Mouse (Mus musculus): ENCODE data around the gene Defb47. TPM values are rescaled to one million over a fixed set of nuclear protein-coding genes. Genes with fewer than 3 reads are reported as not detected.

Defb47 gene
- not detected in 2 replicates for polyA plus RNA-seq (2015; fragmentation: Nextera tagmentation; extraction: Ambion mirVana)

DNA sequence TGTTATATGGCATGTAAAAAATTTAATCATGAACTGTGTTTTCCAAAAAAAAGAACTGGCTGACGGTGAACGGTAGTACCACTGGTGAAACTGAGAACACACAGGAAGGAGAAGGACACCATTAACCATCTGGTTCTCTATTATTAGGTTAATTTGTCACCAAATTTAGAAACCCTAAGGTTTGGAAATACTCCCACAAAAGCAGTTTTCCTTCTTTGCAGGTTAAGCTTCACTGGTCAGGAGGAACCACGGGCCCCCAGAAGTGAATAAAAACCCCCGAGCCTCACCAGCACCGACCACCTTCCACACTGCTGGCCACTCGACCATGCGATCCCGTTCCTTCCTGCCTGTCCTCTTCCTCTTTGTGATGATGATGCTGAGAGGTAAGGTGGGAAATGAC lies at the start of gene Defb47:
Defb47 (plus strand) TSS at position 301 of the 400 bp plus-strand sequence.
- H3K9ac ChIP-seq, result no peak within 1 kb of the TSS
- H3K4me3 ChIP-seq (replicated peaks), result no peak within 1 kb of the TSS
- WGBS, result 83% methylated on average over 8 of the region's 8 CpGs
- no peaks in the 10 kb centered on the region for H3K4me1 ChIP-seq
- H3K36me3 ChIP-seq, result no peaks in the 10 kb centered on the region
- no peak for ATAC-seq (ENCODE audit: insufficient read depth, low FRiP score, low read depth)
- H3K9me3 ChIP-seq, result no peaks in the 10 kb centered on the region
- no peak within 1 kb of the TSS for H3K4me2 ChIP-seq
- no peak within 1 kb of the TSS for H3K27ac ChIP-seq
- H3K27me3 ChIP-seq (replicated peaks), result no peaks in the 10 kb centered on the region

- no peaks in the 10 kb centered on the region for H3K4me1 ChIP-seq
- H3K27ac ChIP-seq, result no peak overlapping the region
- H3K9ac ChIP-seq, result no peak overlapping the region
- no peak for ATAC-seq (ENCODE audit: insufficient read depth, low FRiP score, low read depth)
- H3K4me2 ChIP-seq, result no peak overlapping the region
- 83% methylated on average over 9 of the region's 9 CpGs for WGBS
- H3K36me3 ChIP-seq, result 0 out of 2 replicates have a peak, but pooled peaks cover 12% of the 10 kb centered on the region
- H3K9me3 ChIP-seq, result no peaks in the 10 kb centered on the region
- no peak overlapping the region for H3K4me3 ChIP-seq (replicated peaks)
- no peaks in the 10 kb centered on the region for H3K27me3 ChIP-seq (replicated peaks)
Measured at GRCm38 (mm10) chr14:62956091-62956490, 41.8 kb upstream of the Defb47 start.

GRCm38 (mm10) chr14:62963632-62964031 lies 34.2 kb upstream of the Defb47 start:
- ATAC-seq (ENCODE audit: insufficient read depth, low FRiP score, low read depth), result no peak

DNA sequence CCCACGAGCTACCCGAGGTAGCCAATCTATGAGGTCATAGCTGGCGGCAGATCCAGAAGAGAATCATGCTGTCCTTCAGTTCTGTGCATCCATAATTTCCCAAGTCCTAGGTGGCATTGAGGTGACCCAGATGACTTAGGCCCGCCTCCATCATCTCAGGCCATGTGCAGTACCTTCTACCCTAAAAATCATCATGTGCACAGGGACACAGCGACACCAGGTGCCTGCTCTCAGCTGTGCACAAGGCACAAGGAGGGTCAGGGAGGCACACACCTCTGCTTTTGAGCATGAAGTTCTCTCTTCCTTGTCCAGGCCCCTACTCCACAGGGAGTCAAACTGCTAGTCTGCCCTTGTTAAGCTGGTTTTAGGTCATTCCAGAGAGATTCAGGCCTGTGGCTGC lies 32.5 kb upstream of the Defb47 start:
- H3K4me3 ChIP-seq (replicated peaks), result no peak overlapping the region
- no peak overlapping the region for H3K27ac ChIP-seq
- H3K4me2 ChIP-seq, result no peak overlapping the region
- ATAC-seq (ENCODE audit: insufficient read depth, low FRiP score, low read depth), result no peak
- no peaks in the 10 kb centered on the region for H3K36me3 ChIP-seq
- no peaks in the 10 kb centered on the region for H3K27me3 ChIP-seq (replicated peaks)
- WGBS, result 82% methylated on average over 5 of the region's 5 CpGs
- H3K4me1 ChIP-seq, result no peaks in the 10 kb centered on the region
- H3K9me3 ChIP-seq, result no peaks in the 10 kb centered on the region
- no peak overlapping the region for H3K9ac ChIP-seq

More at GRCm38 (mm10) chr14:62963632-62964031, 34.2 kb upstream of the Defb47 start:
- Histone ChIP-seq H3K27me3 (replicated peaks) (no peaks in the 10 kb centered on the region), H3K4me2 (no peak overlapping the region), H3K4me3 (replicated peaks) (no peak overlapping the region), H3K27ac (no peak overlapping the region), H3K36me3 (no peaks in the 10 kb centered on the region), H3K4me1 (no peaks in the 10 kb centered on the region), H3K9me3 (no peaks in the 10 kb centered on the region), H3K9ac (no peak overlapping the region)
- WGBS, result 80% methylated on average over 4 of the region's 4 CpGs

- Histone ChIP-seq H3K4me1 (no peaks in the 10 kb centered on the region), H3K9ac (no peak overlapping the region), H3K4me2 (peak overlapping the region; percentile 47), H3K9me3 (no peaks in the 10 kb centered on the region), H3K27ac (no peak overlapping the region), H3K36me3 (no peaks in the 10 kb centered on the region), H3K27me3 (replicated peaks) (no peaks in the 10 kb centered on the region), H3K4me3 (replicated peaks) (peak overlapping the region; percentile 27)
- ATAC-seq (ENCODE audit: insufficient read depth, low FRiP score, low read depth), result no peak
- WGBS, result 19% methylated on average over 15 of the region's 15 CpGs
Measured at GRCm38 (mm10) chr14:62965811-62966520, 31.9 kb upstream of the Defb47 start.

DNA sequence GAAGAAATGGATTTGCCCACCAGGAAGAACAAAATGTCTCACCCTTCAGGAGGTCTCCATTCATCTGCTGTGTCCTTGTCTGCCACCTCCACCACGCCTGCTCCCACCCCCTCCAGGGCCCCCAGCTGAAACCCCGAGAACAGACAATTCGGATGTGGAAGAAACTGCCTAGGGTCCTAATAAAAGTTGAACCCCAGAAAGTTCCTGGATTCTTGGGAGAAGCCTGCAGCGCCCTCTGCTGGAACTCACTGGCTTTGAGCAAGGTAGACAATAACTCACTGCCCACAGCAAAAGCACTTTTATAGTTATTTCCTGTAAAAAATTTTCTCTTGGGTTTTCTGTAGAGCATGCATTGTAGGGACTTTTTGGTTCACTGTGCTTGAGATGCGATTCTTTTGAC lies 22.8 kb upstream of the Defb47 start:
- no peak for ATAC-seq (ENCODE audit: insufficient read depth, low FRiP score, low read depth)

DNA sequence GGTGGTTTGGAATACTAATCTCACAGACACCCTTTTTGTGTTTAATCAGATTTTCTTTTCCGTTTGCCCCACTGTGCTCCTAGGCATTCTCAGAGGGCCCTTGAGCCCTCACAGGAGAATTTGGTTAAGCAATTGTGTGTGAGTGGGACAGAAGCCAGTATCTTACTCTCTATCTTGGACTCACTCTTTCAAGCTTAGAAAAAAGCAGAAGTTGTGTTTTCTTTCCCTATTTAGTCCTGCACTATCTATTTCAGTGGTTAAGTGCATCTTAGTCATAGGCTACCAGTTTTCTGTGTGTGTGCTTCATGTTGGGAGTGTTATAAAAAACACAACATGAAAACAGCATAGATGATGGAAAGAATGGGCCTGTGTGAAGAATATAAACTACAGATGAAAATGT lies 18.1 kb upstream of the Defb47 start:
- H3K4me3 ChIP-seq (replicated peaks), result no peak overlapping the region
- H3K9me3 ChIP-seq, result no peaks in the 10 kb centered on the region
- no peak overlapping the region for H3K9ac ChIP-seq
- WGBS, result 63% methylated on average over 1 of the region's 1 CpGs
- H3K27me3 ChIP-seq (replicated peaks), result no peaks in the 10 kb centered on the region
- no peaks in the 10 kb centered on the region for H3K36me3 ChIP-seq
- no peaks in the 10 kb centered on the region for H3K4me1 ChIP-seq
- H3K4me2 ChIP-seq, result no peak overlapping the region
- H3K27ac ChIP-seq, result no peak overlapping the region
- ATAC-seq (ENCODE audit: insufficient read depth, low FRiP score, low read depth), result no peak

More for the DNA sequence above, 22.8 kb upstream of the Defb47 start:
- no peak overlapping the region for H3K27ac ChIP-seq
- 12% methylated on average over 5 of the region's 5 CpGs for WGBS
- no peaks in the 10 kb centered on the region for H3K36me3 ChIP-seq
- H3K4me3 ChIP-seq (replicated peaks), result no peak overlapping the region
- H3K9ac ChIP-seq, result no peak overlapping the region
- no peaks in the 10 kb centered on the region for H3K9me3 ChIP-seq
- no peaks in the 10 kb centered on the region for H3K4me1 ChIP-seq
- H3K4me2 ChIP-seq, result no peak overlapping the region
- no peaks in the 10 kb centered on the region for H3K27me3 ChIP-seq (replicated peaks)

DNA sequence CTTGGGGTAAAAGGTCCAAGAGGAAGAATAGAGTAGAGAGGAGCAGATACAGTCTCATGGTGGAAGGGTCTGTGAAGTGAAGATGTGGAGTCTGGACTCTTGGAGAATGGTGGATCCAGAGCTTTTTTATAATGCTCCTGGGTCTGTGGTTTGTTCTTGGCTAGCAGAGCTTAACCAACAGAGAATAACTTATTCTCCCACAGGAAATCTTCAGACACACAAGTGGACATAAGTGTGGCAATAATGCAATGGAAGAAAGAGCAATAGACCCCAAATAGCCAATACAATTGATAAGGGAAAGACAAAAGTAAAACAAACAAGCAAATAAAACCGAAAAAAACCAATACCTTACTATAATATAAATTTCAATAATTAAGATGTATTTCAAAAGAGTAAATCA lies 13.5 kb upstream of the Defb47 start, which contains the start of gene Defb48:
Defb48 (minus strand) TSS at position 101 of the 400 bp plus-strand sequence.
- H3K4me2 ChIP-seq, result no peak within 1 kb of the TSS
- ATAC-seq (ENCODE audit: insufficient read depth, low FRiP score, low read depth), result no peak
- WGBS, result 74% methylated on average over 1 of the region's 1 CpGs
- H3K27ac ChIP-seq, result no peak within 1 kb of the TSS
- no peak within 1 kb of the TSS for H3K9ac ChIP-seq
- no peak within 1 kb of the TSS for H3K4me3 ChIP-seq (replicated peaks)
- no peaks in the 10 kb centered on the region for H3K4me1 ChIP-seq
- H3K9me3 ChIP-seq, result no peaks in the 10 kb centered on the region
- no peaks in the 10 kb centered on the region for H3K36me3 ChIP-seq
- no peaks in the 10 kb centered on the region for H3K27me3 ChIP-seq (replicated peaks)

- WGBS, result 60% methylated on average over 3 of the region's 3 CpGs
- no peaks in the 10 kb centered on the region for H3K27me3 ChIP-seq (replicated peaks)
- no peaks in the 10 kb centered on the region for H3K36me3 ChIP-seq
- no peaks in the 10 kb centered on the region for H3K4me1 ChIP-seq
- no peak overlapping the region for H3K4me2 ChIP-seq
- H3K9me3 ChIP-seq, result no peaks in the 10 kb centered on the region
- no peak overlapping the region for H3K27ac ChIP-seq
- no peak overlapping the region for H3K9ac ChIP-seq
- no peak overlapping the region for H3K4me3 ChIP-seq (replicated peaks)
- no peak for ATAC-seq (ENCODE audit: insufficient read depth, low FRiP score, low read depth)
Measured at GRCm38 (mm10) chr14:62991271-62991670, 6.6 kb upstream of the Defb47 start.

DNA sequence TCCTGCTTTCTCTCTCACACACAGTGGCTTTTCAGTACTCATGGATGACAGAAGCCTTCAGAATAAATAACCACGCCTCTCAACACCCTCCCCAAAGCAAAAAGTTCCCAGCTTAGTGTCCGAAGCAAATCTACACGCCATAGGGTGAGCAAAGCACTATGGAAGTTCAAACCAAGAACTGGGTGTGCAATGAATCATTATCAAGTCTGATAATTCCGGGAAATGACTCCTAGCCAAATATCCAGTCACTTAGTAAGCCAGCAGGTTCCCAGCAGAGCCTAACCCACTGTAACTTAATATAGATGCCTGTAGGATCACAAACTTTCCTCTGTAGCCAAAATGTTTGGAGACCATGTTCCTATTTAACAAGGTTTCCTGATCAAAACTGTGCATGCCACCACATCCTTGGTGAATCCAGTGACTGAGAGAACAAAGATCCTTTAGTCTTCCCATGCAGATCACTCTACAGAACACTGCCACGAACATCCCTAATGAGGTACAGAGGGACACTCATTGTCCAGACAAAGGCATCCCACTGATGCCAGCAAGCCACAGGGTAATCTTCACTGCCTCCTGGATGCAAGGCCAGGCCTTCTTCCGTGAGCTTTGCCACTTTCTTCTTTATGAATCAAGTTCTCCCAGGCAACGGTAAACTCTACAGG lies 5.9 kb upstream of the Defb47 start:
- H3K4me1 ChIP-seq, result no peaks in the 10 kb centered on the region
- H3K27ac ChIP-seq, result no peak overlapping the region
- no peaks in the 10 kb centered on the region for H3K27me3 ChIP-seq (replicated peaks)
- H3K4me2 ChIP-seq, result no peak overlapping the region
- WGBS, result 72% methylated on average over 7 of the region's 7 CpGs
- ATAC-seq (ENCODE audit: insufficient read depth, low FRiP score, low read depth), result no peak
- H3K9ac ChIP-seq, result no peak overlapping the region
- H3K4me3 ChIP-seq (replicated peaks), result no peak overlapping the region
- H3K9me3 ChIP-seq, result no peaks in the 10 kb centered on the region
- H3K36me3 ChIP-seq, result no peaks in the 10 kb centered on the region

GRCm38 (mm10) chr14:62998977-62999376 lies 1.1 kb downstream of the Defb47 start:
- Histone ChIP-seq H3K27ac (no peak overlapping the region), H3K9ac (no peak overlapping the region), H3K36me3 (no peaks in the 10 kb centered on the region), H3K4me2 (no peak overlapping the region), H3K27me3 (replicated peaks) (no peaks in the 10 kb centered on the region), H3K4me3 (replicated peaks) (no peak overlapping the region), H3K4me1 (no peaks in the 10 kb centered on the region), H3K9me3 (no peaks in the 10 kb centered on the region)
- no peak for ATAC-seq (ENCODE audit: insufficient read depth, low FRiP score, low read depth)
- 73% methylated on average over 4 of the region's 4 CpGs for WGBS

DNA sequence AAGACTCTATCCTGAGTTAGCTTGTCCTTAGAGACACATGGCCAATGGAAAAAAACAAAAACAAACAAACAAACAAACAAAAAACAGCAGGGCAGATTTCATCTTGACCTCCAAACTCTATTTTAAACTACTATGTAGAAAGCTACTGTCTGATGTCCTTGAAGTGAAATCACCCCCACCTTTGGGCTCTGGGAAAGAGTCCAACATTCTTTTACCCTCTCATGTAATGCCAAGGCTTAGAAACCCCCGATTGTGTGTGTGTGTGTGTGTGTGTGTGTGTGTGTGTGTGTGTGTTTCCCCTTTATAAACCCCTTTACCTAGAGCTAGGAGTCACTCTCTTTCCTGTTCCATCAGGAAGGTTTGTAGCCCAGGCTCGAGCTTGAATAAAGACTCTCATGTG lies 4.7 kb downstream of the Defb47 start:
- H3K4me2 ChIP-seq, result no peak overlapping the region
- H3K27me3 ChIP-seq (replicated peaks), result no peaks in the 10 kb centered on the region
- no peak for ATAC-seq (ENCODE audit: insufficient read depth, low FRiP score, low read depth)
- whole genome bisulfite sequencing, result 66% methylated on average over 2 of the region's 2 CpGs
- H3K9ac ChIP-seq, result no peak overlapping the region
- no peak overlapping the region for H3K4me3 ChIP-seq (replicated peaks)
- no peak overlapping the region for H3K27ac ChIP-seq
- no peaks in the 10 kb centered on the region for H3K4me1 ChIP-seq
- H3K9me3 ChIP-seq, result no peaks in the 10 kb centered on the region
- H3K36me3 ChIP-seq, result no peaks in the 10 kb centered on the region
